Mouse (Mus musculus): Measurements from ENCODE around the gene Dcxr. TPM values are rescaled to one million over a fixed set of nuclear protein-coding genes. Genes with fewer than 3 reads are reported as not detected.

The Dcxr gene
- polyA plus RNA-seq, 1 experiment from 2014 or later: 43.0 TPM

Other genes starting within 250 kb of the Dcxr start
- 140 and 145 TPM in 2 replicates for gene Mrpl12, start 242.7 kb downstream of the Dcxr start, polyA plus RNA-seq (2015; fragmentation: Nextera tagmentation; extraction: Ambion mirVana)
- 73.9 and 75.8 TPM in 2 replicates for gene Slc25a10, start 235.4 kb downstream of the Dcxr start, polyA plus RNA-seq (2015; fragmentation: Nextera tagmentation; extraction: Ambion mirVana)
- 2.2 and 3.0 TPM in 2 replicates for gene Gcgr, start 196.6 kb downstream of the Dcxr start, polyA plus RNA-seq (2015; fragmentation: Nextera tagmentation; extraction: Ambion mirVana)
- gene Mcrip1, start 177.6 kb downstream of the Dcxr start, polyA plus RNA-seq (2015; fragmentation: Nextera tagmentation; extraction: Ambion mirVana): 152 and 171 TPM in 2 replicates
- gene Ppp1r27, start 176.1 kb downstream of the Dcxr start, polyA plus RNA-seq (2015; fragmentation: Nextera tagmentation; extraction: Ambion mirVana): 2.9 TPM in 1 of 2 replicates, not detected in the other
- 1,026 and 1,183 TPM in 2 replicates for gene P4hb, start 154.0 kb downstream of the Dcxr start, polyA plus RNA-seq (2015; fragmentation: Nextera tagmentation; extraction: Ambion mirVana)
- 543 and 584 TPM in 2 replicates for gene Arhgdia, start 145.7 kb downstream of the Dcxr start, polyA plus RNA-seq (2015; fragmentation: Nextera tagmentation; extraction: Ambion mirVana)
- 37.0 and 55.5 TPM in 2 replicates for gene Alyref, start 128.9 kb downstream of the Dcxr start, polyA plus RNA-seq (2015; fragmentation: Nextera tagmentation; extraction: Ambion mirVana)
- 176 and 181 TPM in 2 replicates for gene Anapc11, start 128.9 kb downstream of the Dcxr start, polyA plus RNA-seq (2015; fragmentation: Nextera tagmentation; extraction: Ambion mirVana)
- 14.9 and 19.1 TPM in 2 replicates for gene Npb, start 118.8 kb downstream of the Dcxr start, polyA plus RNA-seq (2015; fragmentation: Nextera tagmentation; extraction: Ambion mirVana)
- gene Pcyt2, start 109.3 kb downstream of the Dcxr start, polyA plus RNA-seq (2015; fragmentation: Nextera tagmentation; extraction: Ambion mirVana): 185 and 197 TPM in 2 replicates
- 36.6 and 37.7 TPM in 2 replicates for gene Sirt7, start 102.0 kb downstream of the Dcxr start, polyA plus RNA-seq (2015; fragmentation: Nextera tagmentation; extraction: Ambion mirVana)
- gene Mafg, start 93.7 kb downstream of the Dcxr start, polyA plus RNA-seq (2015; fragmentation: Nextera tagmentation; extraction: Ambion mirVana): 19.5 and 22.1 TPM in 2 replicates
- 37.8 and 38.0 TPM in 2 replicates for gene Pycr1, start 83.5 kb downstream of the Dcxr start, polyA plus RNA-seq (2015; fragmentation: Nextera tagmentation; extraction: Ambion mirVana)
- gene Myadml2, start 79.1 kb downstream of the Dcxr start, polyA plus RNA-seq (2015; fragmentation: Nextera tagmentation; extraction: Ambion mirVana): 1.4 TPM in 1 of 2 replicates, not detected in the other
- gene Notum, start 66.1 kb downstream of the Dcxr start, polyA plus RNA-seq (2015; fragmentation: Nextera tagmentation; extraction: Ambion mirVana): 2.1 and 2.5 TPM in 2 replicates
- gene Aspscr1, start 54.3 kb downstream of the Dcxr start, polyA plus RNA-seq (2015; fragmentation: Nextera tagmentation; extraction: Ambion mirVana): 102 and 104 TPM in 2 replicates
- 138 and 153 TPM in 2 replicates for gene Cenpx, start 13.5 kb downstream of the Dcxr start, polyA plus RNA-seq (2015; fragmentation: Nextera tagmentation; extraction: Ambion mirVana)
- gene Lrrc45, start 13.4 kb downstream of the Dcxr start, polyA plus RNA-seq (2015; fragmentation: Nextera tagmentation; extraction: Ambion mirVana): 59.1 and 62.9 TPM in 2 replicates
- gene Rac3, start 5.8 kb downstream of the Dcxr start, polyA plus RNA-seq (2015; fragmentation: Nextera tagmentation; extraction: Ambion mirVana): 34.6 and 35.3 TPM in 2 replicates
- 112 and 150 TPM in 2 replicates for gene Cbr2, start 4.8 kb upstream of the Dcxr start, polyA plus RNA-seq (2015; fragmentation: Nextera tagmentation; extraction: Ambion mirVana)
- 3.9 and 8.1 TPM in 2 replicates for gene Hmga1b, start 35.5 kb upstream of the Dcxr start, polyA plus RNA-seq (2015; fragmentation: Nextera tagmentation; extraction: Ambion mirVana)
- 41.1 and 43.8 TPM in 2 replicates for gene Rfng, start 56.9 kb upstream of the Dcxr start, polyA plus RNA-seq (2015; fragmentation: Nextera tagmentation; extraction: Ambion mirVana)
- 166 and 167 TPM in 2 replicates for gene Gps1, start 57.0 kb upstream of the Dcxr start, polyA plus RNA-seq (2015; fragmentation: Nextera tagmentation; extraction: Ambion mirVana)
- 60.6 and 69.3 TPM in 2 replicates for gene Dus1l, start 69.1 kb upstream of the Dcxr start, polyA plus RNA-seq (2015; fragmentation: Nextera tagmentation; extraction: Ambion mirVana)
- 51.9 and 55.3 TPM in 2 replicates for gene Fasn, start 97.3 kb upstream of the Dcxr start, polyA plus RNA-seq (2015; fragmentation: Nextera tagmentation; extraction: Ambion mirVana)
- 5.2 and 5.3 TPM in 2 replicates for gene Ccdc57, start 205.6 kb upstream of the Dcxr start, polyA plus RNA-seq (2015; fragmentation: Nextera tagmentation; extraction: Ambion mirVana)
- 53.5 and 64.3 TPM in 2 replicates for gene Slc16a3, start 221.2 kb upstream of the Dcxr start, polyA plus RNA-seq (2015; fragmentation: Nextera tagmentation; extraction: Ambion mirVana)

Measured in stomach, embryonic 16.5 days (tissue).